Mouse (Mus musculus): ENCODE measurements around the gene Plpp3. TPM values are rescaled to one million over a fixed set of nuclear protein-coding genes. Genes with fewer than 3 reads are reported as not detected.

The Plpp3 gene
- polyA plus RNA-seq, 1 experiment, result 48.5 TPM

DNA sequence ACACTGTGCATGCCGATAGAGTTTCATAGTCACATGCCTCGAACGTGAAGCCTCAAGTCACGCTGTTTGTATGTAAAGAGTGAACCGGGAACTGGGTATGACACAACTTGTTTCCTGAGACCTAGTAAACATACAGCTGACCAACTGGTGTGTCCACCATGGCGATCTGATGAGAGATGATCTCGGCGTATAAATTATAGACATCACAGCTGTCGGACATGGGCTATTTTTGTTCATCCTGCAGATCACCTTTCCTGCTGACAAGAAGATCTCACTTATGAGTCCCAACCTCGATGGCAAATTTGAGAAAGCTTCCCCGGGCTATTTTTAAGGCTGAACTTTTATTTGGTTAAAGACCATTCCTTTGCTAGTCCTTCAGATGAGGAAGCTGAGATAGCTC lies 45.4 kb upstream of the Plpp3 start:
- 90% methylated on average over 11 of the region's 11 CpGs for WGBS
- no peak for TF ChIP-seq POLR2A (IDR thresholded peaks at IDR 0.05; ENCODE audit: low read depth, low read length)
- H3K4me1 ChIP-seq (ENCODE audit: control insufficient read depth, insufficient read depth, insufficient read length, low read length), result peaks cover 2% of the 10 kb centered on the region; the same call in 1 of the 2 replicates
- H3K27me3 ChIP-seq (ENCODE audit: control insufficient read depth, insufficient read depth, low read length), result no peaks in the 10 kb centered on the region
- no peaks in the 10 kb centered on the region for H3K36me3 ChIP-seq (ENCODE audit: control insufficient read depth, insufficient read depth, low read length)
- H3K4me3 ChIP-seq (ENCODE audit: low read depth, low read length), result no peak overlapping the region
- no peak overlapping the region for H3K27ac ChIP-seq (ENCODE audit: insufficient read depth, low read depth, low read length)

DNA sequence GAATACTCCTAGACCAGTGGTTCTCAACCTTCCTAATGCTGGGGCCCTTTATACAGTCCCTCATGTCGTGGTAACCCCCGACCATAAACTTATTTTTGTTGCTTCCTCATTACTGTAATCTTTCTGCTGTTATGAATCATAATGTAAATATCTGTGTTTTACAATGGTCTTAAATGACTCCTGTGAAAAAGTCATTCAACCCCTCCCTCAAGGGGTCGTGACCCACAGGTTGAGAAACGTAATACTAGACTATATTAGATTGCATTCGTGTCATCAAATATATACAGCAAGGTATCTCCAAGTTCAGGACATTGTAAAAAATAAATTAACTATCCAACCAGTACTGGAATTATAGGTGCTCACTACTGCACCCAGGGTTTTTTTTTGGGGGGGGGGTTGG lies 44.1 kb upstream of the Plpp3 start:
- 24% methylated on average over 5 of the region's 5 CpGs for WGBS
- TF ChIP-seq CTCF (IDR thresholded peaks at IDR 0.05; ENCODE audit: extremely low read depth, insufficient read length, insufficient replicate concordance, low read depth, low read length), result no peak
- TF ChIP-seq POLR2A (IDR thresholded peaks at IDR 0.05; ENCODE audit: low read depth, low read length), result no peak
- Histone ChIP-seq H3K4me1 (ENCODE audit: control insufficient read depth, insufficient read depth, insufficient read length, low read length) (peaks cover 2% of the 10 kb centered on the region; the same call in 1 of the 2 replicates), H3K36me3 (ENCODE audit: control insufficient read depth, insufficient read depth, low read length) (no peaks in the 10 kb centered on the region), H3K27ac (ENCODE audit: insufficient read depth, low read depth, low read length) (no peak overlapping the region), H3K4me3 (ENCODE audit: low read depth, low read length) (no peak overlapping the region), H3K27me3 (ENCODE audit: control insufficient read depth, insufficient read depth, low read length) (no peaks in the 10 kb centered on the region)

DNA sequence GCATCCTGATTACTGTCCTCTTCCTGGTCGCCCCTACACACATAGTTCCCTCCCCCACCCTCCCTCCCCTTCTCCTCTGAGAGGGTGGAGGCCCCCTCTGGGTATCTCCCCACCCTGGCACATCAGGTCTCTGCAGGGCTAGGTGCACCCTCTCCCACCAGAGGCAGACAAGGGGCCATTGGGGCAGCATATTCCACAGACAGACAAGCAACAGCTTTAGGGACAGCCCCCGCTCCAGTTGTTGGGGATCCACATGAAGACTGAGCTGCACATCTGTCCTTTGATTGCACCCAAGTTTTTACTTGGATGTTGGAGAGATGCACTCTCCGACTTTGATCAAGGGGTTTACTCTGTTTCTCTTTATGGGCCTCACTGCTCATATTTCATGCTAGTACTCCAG lies 43.7 kb upstream of the Plpp3 start:
- H3K27me3 ChIP-seq (ENCODE audit: control insufficient read depth, insufficient read depth, low read length), result no peaks in the 10 kb centered on the region
- TF ChIP-seq POLR2A (IDR thresholded peaks at IDR 0.05; ENCODE audit: low read depth, low read length), result no peak
- TF ChIP-seq CTCF (IDR thresholded peaks at IDR 0.05; ENCODE audit: extremely low read depth, insufficient read length, insufficient replicate concordance, low read depth, low read length), result no peak
- whole genome bisulfite sequencing, result 69% methylated on average over 3 of the region's 3 CpGs
- H3K36me3 ChIP-seq (ENCODE audit: control insufficient read depth, insufficient read depth, low read length), result no peaks in the 10 kb centered on the region
- H3K27ac ChIP-seq (ENCODE audit: insufficient read depth, low read depth, low read length), result no peak overlapping the region
- no peak overlapping the region for H3K4me3 ChIP-seq (ENCODE audit: low read depth, low read length)
- H3K4me1 ChIP-seq (ENCODE audit: control insufficient read depth, insufficient read depth, insufficient read length, low read length), result peaks cover 2% of the 10 kb centered on the region; the same call in 1 of the 2 replicates

DNA sequence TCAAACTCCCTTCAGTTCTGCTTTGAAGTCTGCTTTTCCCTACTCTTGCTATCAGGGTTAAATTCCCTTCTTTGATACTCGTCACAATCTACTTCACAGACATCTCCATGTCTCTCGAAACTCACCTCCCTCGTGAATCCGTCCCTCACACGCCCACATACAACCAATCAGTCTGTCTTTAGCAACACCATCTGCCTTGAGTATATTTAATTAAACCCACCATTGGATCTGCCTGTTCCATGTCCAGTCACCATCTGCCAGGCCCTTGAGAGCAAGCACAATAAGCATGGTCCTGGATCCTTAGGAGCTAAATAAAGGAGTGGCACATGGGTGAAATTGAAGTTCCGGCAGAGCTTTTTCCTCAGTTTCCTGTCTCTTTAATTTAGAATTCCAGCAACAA lies 36.1 kb upstream of the Plpp3 start:
- no peak overlapping the region for H3K27ac ChIP-seq (ENCODE audit: insufficient read depth, low read depth, low read length)
- no peaks in the 10 kb centered on the region for H3K27me3 ChIP-seq (ENCODE audit: control insufficient read depth, insufficient read depth, low read length)
- WGBS, result 89% methylated on average over 6 of the region's 6 CpGs
- H3K36me3 ChIP-seq (ENCODE audit: control insufficient read depth, insufficient read depth, low read length), result no peaks in the 10 kb centered on the region
- H3K4me3 ChIP-seq (ENCODE audit: low read depth, low read length), result no peak overlapping the region
- TF ChIP-seq POLR2A (IDR thresholded peaks at IDR 0.05; ENCODE audit: low read depth, low read length) (no peak), CTCF (IDR thresholded peaks at IDR 0.05; ENCODE audit: extremely low read depth, insufficient read length, insufficient replicate concordance, low read depth, low read length) (no peak)
- no peaks in the 10 kb centered on the region for H3K4me1 ChIP-seq (ENCODE audit: control insufficient read depth, insufficient read depth, insufficient read length, low read length)

DNA sequence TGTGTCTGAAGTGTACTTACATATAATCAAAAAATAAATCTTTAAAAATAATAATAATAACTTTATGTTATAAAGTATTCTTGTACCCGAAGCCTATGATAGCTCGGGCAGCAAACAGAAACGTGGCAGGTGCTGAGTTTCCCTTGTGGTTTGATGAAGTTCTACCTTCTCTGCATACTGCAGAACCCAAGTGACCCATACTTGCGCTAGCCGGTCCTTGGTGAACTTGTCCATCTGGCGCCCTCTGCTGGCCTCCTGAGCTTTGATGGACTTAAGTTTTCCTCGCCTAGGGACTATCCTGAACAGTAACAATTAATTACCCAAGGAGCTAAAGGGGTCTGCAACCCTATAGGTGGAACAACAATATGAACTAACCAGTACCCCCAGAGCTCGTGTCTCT lies 34.7 kb upstream of the Plpp3 start:
- Histone ChIP-seq H3K4me3 (ENCODE audit: low read depth, low read length) (no peak overlapping the region), H3K4me1 (ENCODE audit: control insufficient read depth, insufficient read depth, insufficient read length, low read length) (no peaks in the 10 kb centered on the region), H3K36me3 (ENCODE audit: control insufficient read depth, insufficient read depth, low read length) (no peaks in the 10 kb centered on the region), H3K27me3 (ENCODE audit: control insufficient read depth, insufficient read depth, low read length) (no peaks in the 10 kb centered on the region), H3K27ac (ENCODE audit: insufficient read depth, low read depth, low read length) (no peak overlapping the region)
- TF ChIP-seq CTCF (IDR thresholded peaks at IDR 0.05; ENCODE audit: extremely low read depth, insufficient read length, insufficient replicate concordance, low read depth, low read length) (peak; percentile 76; the same call in 1 of the 2 replicates), POLR2A (IDR thresholded peaks at IDR 0.05; ENCODE audit: low read depth, low read length) (no peak)
- 23% methylated on average over 8 of the region's 8 CpGs for WGBS

DNA sequence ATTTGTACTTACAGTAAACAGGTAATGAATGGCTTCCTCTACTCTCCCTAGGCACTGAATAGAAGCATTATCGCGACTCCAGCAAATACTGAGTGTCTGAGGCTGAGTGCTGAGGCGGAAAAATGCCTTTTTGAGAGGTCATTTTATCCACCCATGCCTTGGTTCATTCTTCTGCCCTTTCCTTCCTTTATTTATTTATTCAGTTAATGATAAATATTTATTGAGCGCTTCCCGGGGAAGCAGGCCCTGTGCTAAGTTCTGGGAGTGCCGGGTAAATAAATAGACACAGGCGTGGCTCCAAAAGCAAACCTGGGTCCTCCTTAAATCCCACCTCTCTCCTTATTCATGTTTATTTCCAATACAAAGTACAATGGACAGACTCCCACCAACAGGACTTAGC lies 27.9 kb upstream of the Plpp3 start:
- Histone ChIP-seq H3K36me3 (ENCODE audit: control insufficient read depth, insufficient read depth, low read length) (no peaks in the 10 kb centered on the region), H3K4me1 (ENCODE audit: control insufficient read depth, insufficient read depth, insufficient read length, low read length) (no peaks in the 10 kb centered on the region), H3K27me3 (ENCODE audit: control insufficient read depth, insufficient read depth, low read length) (no peaks in the 10 kb centered on the region), H3K27ac (ENCODE audit: insufficient read depth, low read depth, low read length) (no peak overlapping the region), H3K4me3 (ENCODE audit: low read depth, low read length) (no peak overlapping the region)
- WGBS, result 32% methylated on average over 7 of the region's 7 CpGs
- no peak for TF ChIP-seq POLR2A (IDR thresholded peaks at IDR 0.05; ENCODE audit: low read depth, low read length)
- no peak for TF ChIP-seq CTCF (IDR thresholded peaks at IDR 0.05; ENCODE audit: extremely low read depth, insufficient read length, insufficient replicate concordance, low read depth, low read length)

DNA sequence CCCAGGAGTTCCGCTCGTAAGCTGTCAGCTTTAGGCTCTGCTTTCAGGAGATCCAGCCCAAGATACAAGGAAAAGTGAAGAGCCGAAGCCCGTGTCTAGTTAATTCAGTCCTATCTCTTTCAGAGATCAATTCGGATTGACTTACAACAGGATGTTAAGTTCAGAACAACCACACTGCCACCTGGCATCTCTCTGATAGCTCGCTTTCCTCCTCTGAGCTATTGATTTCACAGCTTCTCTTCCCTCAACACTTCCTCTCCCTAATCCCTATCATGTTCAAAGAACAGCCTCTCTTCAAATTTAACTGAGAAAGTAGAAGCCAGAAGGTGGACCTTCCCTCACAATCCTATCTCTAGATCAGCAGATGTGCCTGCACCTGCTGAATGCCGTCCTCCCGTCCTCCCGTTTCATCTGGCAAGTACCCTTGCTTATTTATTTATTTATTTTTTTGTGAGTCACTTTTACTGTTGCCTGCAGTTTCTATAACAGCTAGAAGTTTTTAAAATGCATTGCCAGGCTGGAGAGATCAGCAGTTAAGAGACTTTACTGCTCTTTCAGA lies 25.3 kb upstream of the Plpp3 start:
- no peak overlapping the region for H3K27ac ChIP-seq (ENCODE audit: insufficient read depth, low read depth, low read length)
- H3K36me3 ChIP-seq (ENCODE audit: control insufficient read depth, insufficient read depth, low read length), result no peaks in the 10 kb centered on the region
- TF ChIP-seq POLR2A (IDR thresholded peaks at IDR 0.05; ENCODE audit: low read depth, low read length) (no peak), CTCF (IDR thresholded peaks at IDR 0.05; ENCODE audit: extremely low read depth, insufficient read length, insufficient replicate concordance, low read depth, low read length) (no peak)
- no peaks in the 10 kb centered on the region for H3K4me1 ChIP-seq (ENCODE audit: control insufficient read depth, insufficient read depth, insufficient read length, low read length)
- H3K4me3 ChIP-seq (ENCODE audit: low read depth, low read length), result no peak overlapping the region
- H3K27me3 ChIP-seq (ENCODE audit: control insufficient read depth, insufficient read depth, low read length), result no peaks in the 10 kb centered on the region
- WGBS, result 53% methylated on average over 9 of the region's 9 CpGs

Data from small intestine, adult 2 months (tissue).